Mouse (Mus musculus): ENCODE data around the gene Morf4l1.
"Not testable (repeated sequence)": the region's sequence is repeated elsewhere in the genome, so short reads cannot be mapped to it uniquely, and the experiment has no call there.

The Morf4l1 gene

DNA sequence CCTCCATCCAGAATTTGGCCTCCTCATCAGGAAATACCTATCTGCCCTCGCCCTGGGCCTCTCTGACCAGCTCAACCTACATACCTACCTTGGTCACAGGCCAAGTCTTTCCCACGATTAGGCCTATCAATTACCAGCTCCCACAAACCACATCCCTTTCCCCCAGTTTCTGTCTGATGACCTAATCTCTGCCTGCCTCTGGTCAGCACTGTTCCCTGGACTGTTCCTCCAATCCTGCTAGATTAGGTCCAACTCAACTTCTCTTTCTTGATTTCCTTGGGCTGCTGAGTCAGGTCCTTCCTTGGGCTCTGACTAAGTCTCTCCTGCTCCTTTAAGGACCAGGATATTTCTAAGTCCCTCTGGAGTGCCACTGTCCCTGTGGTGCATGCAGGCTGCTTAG, 47.2 kb downstream of the Morf4l1 start:
- DNase-seq (ENCODE audit: low read depth in 2 of 2, low spot score in 2 of 2), result no peak

DNA sequence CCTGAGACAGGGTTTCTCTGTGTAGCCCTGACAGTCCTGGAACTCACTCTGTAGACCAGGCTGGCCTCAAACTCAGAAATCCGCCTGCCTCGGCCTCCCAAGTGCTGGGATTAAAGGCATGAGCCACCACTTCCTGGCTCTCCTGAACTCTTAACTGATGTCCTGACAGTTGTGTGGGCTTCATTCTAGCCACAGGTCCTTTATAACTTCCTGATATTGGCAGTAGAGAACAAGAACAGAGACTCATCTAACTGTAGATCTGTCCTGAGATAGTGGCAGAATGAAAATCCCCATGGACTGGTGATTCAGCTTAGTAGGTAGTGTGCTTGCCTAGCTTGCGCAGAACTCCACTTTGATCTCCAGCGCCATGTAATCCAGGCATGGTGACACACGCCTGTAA, 53.6 kb downstream of the Morf4l1 start:
- not testable (repeated sequence) for DNase-seq (ENCODE audit: low read depth in 2 of 2, low spot score in 2 of 2)

DNA sequence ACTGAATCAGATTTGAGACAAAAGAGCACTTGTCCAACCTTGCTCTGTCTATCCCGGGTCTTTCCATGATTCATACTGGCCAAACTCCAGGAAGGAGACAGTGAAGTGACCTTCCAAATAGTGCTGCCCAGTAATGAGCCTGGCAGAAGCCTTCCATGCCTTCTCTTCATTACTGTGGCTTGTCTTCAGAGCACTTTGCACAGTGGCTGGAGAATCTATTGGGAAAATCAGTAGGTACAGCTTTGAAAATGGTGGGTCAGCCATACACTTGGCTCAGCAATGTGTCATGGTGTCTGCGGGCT, 54.0 kb downstream of the Morf4l1 start:
- DNase-seq (ENCODE audit: low read depth in 2 of 2, low spot score in 2 of 2), result no peak

DNA sequence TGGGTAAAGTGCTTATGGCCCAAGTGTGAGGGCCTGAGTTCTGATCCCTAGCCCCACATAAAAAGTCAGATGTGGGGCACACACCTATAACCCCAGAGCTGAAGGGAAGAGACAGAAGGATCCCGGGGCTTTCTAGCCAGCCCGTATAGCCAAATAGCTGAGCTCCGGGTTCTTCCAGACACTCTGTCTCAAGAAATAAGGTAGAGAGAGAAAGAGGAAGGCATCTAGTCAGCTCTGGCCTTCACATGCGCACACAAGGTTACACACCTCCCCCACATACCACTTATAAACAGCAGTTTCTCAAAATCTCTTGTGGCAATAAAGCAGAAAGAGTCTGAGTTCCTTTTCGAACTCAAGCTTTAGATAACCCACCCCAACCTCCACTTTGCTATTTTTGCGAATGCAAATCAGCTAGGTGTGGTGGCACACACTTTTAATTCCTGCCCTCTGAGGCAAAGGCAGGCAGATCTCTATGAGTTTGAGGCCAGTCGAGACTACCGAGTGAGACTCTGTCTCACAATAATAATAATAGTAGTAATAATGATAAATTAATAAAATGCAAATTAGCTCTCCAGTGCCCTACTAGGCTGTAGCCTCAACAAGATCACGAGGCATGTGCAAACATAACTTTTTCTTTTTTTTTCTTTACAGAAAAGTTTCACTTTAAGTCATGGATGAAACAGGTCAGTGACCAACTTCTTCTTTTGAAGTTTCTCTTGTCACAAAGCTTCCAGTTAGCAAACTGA, 54.6 kb downstream of the Morf4l1 start:
- no peak for DNase-seq (ENCODE audit: low read depth in 2 of 2, low spot score in 2 of 2)

DNA sequence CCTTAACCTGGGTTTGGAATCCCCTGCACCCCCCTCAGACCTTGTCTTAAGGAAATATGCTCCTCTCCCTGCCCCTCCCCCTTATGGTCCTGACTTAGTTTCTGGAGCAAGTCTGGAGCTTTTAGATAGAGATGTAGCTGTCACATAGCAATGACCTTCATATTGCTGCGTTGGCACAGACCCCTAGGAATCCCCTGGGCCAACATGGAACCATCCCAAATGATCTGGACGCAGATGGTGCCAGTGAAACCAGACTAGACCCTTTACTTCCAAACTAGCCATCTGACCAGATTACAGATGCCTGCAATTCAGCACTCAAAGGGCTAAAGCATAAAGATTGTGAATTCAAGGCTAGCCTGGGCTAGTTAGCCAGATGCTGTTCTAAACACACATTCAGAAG, 57.9 kb downstream of the Morf4l1 start:
- DNase-seq (ENCODE audit: low read depth in 2 of 2, low spot score in 2 of 2), result no peak

DNA sequence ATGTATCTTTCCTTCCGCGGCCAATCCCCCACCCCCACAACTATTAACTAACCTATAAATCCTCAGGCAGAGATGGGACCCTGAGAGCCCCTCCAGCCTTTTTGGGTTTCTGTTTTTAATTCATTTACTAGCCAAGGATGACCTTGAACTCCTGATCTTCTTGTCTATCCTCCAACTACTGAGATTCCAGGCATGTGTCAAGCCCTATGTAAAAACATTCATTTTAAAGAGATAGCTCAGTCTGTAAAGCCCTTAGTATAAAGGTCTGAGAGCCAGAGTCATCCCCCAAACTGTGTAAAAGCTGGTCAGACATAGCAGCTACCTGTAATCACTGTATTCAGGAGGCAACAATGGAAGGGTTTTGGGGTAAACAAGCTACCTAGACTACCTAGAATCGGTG, 58.7 kb downstream of the Morf4l1 start:
- DNase-seq (ENCODE audit: low read depth in 2 of 2, low spot score in 2 of 2), result no peak

DNA sequence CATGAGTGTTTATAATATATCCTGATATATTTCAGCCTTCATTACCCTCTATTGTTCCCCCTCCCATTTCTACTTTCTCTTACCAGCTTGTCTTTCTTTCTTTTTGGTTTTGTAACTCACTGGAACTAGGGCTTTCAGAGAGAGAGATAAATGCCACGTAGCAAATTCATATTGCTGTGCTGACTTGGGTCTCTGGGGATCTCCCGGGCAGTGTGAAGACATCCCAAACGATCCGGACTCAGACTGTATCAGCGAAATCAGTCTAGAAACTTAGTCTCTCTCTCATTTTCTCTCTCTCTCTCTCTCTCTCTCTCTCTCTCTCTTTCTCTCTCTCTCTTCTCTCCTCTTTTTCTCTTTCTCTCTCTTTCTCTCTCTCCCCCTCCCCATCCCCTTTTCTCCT, 59.2 kb downstream of the Morf4l1 start:
- no peak for DNase-seq (ENCODE audit: low read depth in 2 of 2, low spot score in 2 of 2)

DNA sequence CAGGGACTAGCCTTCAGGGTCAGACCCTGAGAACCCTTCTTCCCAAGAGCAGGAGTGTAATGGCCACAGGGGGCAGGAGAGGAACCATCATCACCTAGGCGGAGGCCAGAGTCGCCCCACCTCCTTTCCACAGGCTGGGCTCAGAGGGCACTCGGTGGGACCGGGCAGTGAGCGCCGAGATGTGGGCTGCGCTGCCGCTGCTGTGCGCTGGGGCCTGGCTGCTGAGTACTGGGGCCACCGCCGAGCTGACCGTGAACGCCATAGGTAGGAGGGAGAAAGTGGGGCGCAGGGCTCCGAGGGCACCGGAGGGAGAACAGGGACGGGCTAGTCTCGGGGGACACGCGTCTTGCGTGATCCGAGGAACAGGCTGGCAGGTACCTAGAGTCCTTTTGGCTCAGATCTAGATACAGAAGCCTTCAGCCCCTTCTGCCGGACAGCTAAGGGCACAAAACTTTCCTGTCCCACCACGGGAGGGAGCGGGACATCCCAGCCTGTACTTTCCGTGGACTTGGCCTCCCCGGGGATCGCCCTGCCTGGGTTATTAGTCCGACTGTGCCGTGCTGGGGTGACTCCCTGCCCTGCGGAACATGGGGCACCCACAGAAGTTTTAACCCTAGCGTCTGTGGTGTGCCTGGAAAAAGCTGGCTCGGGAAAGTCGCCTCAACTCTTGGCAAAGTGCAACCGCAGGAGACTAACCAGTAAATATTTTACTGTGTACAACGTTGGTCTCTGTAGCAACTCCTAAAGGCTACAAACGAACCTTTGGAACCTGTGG, 60.0 kb downstream of the Morf4l1 start:
- DNase-seq (ENCODE audit: low read depth in 2 of 2, low spot score in 2 of 2), result no peak

DNA sequence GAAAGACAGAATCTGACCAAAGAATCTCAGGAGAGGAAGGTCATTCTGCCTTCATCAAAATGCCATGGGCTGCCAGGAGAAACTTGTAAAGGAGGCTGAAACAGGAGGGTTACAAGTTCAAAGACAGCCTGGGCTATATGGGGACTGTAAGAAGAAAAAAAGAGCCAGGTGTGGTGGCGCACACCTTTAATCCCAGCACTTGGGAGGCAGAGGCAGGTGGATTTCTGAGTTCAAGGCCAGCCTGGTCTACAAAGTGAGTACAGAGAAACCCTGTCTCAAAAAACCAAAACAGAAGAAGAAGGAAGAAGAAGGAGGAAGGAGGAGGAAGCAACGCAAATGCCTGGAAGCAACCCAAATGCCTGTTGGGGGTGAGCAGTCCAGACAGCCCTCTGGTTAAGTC, 60.7 kb downstream of the Morf4l1 start, which contains the start of gene Ctsh:
Gene Ctsh, plus strand, starts transcription at position 301 of the 400 bp plus-strand sequence.
- no peak for DNase-seq (ENCODE audit: low read depth in 2 of 2, low spot score in 2 of 2)

DNA sequence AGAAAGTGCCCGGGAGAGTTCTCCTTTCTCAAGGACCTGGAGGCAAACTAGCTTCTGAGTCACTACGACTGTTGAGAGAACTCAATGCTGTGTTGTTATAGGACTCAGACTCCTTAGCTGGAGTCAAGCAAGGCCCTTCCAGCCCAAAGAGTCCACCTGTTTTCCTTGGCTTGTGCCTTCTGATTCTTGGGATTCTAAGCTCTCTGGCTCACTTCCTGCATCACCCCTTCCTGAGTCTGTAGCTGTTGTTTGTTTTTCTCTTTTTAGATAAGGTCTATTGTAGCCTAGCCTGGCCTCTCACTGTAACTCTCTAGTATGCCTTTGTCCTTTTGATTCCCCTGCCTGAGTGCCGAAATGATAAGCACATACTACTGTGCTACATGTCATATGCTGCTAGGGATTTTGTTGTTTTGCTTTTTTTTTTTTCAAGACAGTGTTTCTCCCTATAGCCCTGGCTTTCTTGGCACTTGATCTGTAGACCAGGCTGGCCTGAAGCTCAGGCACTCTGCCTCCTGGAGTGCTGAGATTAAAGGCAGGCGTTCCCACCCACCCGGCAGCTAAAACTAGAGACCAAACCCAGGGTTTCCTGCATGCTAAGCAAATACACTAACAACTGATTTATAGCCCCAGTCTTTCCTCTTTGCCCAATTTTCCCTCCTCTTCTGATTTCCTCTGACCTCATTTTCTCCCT, 66.5 kb downstream of the Morf4l1 start:
- no peak for DNase-seq (ENCODE audit: low read depth in 2 of 2, low spot score in 2 of 2)

DNA sequence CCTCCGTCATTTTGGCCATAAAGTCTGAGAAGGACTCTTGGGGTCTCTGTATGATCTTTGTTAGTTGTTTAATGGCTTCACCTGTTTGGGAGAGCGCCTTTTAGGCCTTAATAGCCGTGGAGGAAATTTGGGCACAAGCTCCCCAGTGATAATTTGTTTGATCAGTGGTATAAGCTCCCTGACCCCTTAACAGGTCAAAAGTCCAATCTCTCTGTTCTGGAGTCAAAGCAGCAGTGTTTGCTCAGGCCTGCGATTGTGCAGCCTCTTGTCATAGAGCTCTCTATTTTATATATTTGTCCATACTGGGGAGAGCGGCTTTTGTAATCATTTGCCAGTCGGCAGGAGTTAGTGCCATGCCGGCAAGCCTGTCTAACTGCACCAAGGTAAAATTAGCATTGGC, 69.4 kb downstream of the Morf4l1 start:
- DNase-seq (ENCODE audit: low read depth in 2 of 2, low spot score in 2 of 2), result no peak

DNA sequence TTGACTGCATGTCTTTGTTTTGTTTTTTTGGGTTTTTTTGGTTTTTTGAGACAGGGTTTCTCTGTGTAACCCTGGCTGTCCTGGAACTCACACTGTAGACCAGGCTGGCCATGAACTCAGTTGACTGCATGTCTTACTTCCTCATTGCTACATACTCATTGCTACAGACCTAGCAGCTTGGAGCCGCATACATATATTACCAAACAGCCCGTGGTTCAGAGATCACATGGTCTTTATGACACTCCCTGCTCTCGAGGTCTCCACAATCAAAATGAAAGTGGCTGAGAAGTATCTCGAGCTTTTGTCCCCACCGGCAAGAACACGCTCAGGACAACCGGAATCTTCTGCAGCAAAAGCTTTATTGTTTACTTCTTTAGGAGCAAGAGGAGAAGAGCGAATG, 71.7 kb downstream of the Morf4l1 start:
- not testable (repeated sequence) for DNase-seq (ENCODE audit: low read depth in 2 of 2, low spot score in 2 of 2)

Data from CD8-positive naive resting alpha-beta T cell, adult 2 months (primary cell).